Mouse (Mus musculus) thymus, adult 2 months (tissue): ENCODE measurements around the gene Aqp8.

Source experiments
- CTCF ChIP-seq: fragments of 200-500 bp; IDR thresholded peaks from 2 replicates; pipeline ENCODE4 v1.5.1; 2012; ENCODE audit warnings: mild to moderate bottlenecking, control low read depth, low read length, moderate library complexity, borderline replicate concordance; ENCODE audit not compliant: control insufficient read depth, poor library complexity, insufficient read depth; ENCODE audit errors: extremely low read depth
- POLR2A ChIP-seq: fragments of 200-500 bp; IDR thresholded peaks from 2 replicates; pipeline ENCODE4 v1.6.1; 2012; ENCODE audit warnings: mild to moderate bottlenecking, low read length, control low read depth, moderate library complexity; ENCODE audit not compliant: control insufficient read depth, poor library complexity, insufficient read depth; ENCODE audit errors: extremely low read depth

- TF ChIP-seq POLR2A (no peak), CTCF (no peak)
Observed at GRCm38 (mm10) chr7:123467961-123468360, 5.9 kb downstream of the Aqp8 start.
